Mouse (Mus musculus) brain, embryonic 14.5 days (tissue): Measurements from ENCODE around the gene Slc13a4.

Experiments used
- CTCF ChIP-seq: fragments of 200-500 bp; IDR thresholded peaks from 2 replicates; pipeline ENCODE4 v1.5.1; 2012; ENCODE audit warnings: inconsistent platforms, mild to moderate bottlenecking, moderate library complexity, borderline replicate concordance; ENCODE audit not compliant: insufficient read depth, insufficient read length; ENCODE audit errors: extremely low read depth
- POLR2A ChIP-seq: fragments of 200-500 bp; IDR thresholded peaks from 2 replicates; pipeline ENCODE4 v1.6.1; 2012; ENCODE audit warnings: mild to moderate bottlenecking, inconsistent platforms, borderline replicate concordance; ENCODE audit not compliant: poor library complexity, insufficient read depth, insufficient read length, severe bottlenecking; ENCODE audit errors: extremely low read depth

DNA sequence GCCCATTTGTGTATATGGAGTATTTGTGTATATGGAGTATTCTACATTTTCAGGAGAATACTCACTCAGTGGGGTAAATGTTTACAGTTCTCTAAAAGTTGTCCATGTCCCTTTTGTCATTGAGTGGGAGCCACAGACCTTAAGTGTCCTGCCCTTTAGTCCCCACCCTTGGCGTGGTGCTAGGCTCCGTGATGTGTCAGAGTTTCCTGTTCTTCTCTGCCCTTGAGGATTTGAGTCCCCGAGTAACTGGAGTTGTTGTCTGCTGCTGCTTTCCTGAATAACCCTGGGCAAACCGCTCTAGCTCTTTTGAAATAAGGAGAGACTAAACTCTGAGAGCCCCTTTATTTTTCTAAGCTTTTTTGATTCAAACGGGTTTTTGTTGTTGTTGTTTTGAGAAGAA, 48.4 kb downstream of the Slc13a4 start:
- TF ChIP-seq POLR2A (no peak), CTCF (no peak)
